Mouse (Mus musculus) right cerebral cortex, adult 18-20 months (tissue): ENCODE results near the gene Trmt61a.
"Not testable (repeated sequence)": the region's sequence is repeated elsewhere in the genome, so short reads cannot be mapped to it uniquely, and the experiment has no call there.

Source experiments
- DNase-seq: peaks from one replicate; pipeline ENCODE4 v3.0.0; 2022; ENCODE audit warnings: mixed read lengths

Trmt61a gene

DNA sequence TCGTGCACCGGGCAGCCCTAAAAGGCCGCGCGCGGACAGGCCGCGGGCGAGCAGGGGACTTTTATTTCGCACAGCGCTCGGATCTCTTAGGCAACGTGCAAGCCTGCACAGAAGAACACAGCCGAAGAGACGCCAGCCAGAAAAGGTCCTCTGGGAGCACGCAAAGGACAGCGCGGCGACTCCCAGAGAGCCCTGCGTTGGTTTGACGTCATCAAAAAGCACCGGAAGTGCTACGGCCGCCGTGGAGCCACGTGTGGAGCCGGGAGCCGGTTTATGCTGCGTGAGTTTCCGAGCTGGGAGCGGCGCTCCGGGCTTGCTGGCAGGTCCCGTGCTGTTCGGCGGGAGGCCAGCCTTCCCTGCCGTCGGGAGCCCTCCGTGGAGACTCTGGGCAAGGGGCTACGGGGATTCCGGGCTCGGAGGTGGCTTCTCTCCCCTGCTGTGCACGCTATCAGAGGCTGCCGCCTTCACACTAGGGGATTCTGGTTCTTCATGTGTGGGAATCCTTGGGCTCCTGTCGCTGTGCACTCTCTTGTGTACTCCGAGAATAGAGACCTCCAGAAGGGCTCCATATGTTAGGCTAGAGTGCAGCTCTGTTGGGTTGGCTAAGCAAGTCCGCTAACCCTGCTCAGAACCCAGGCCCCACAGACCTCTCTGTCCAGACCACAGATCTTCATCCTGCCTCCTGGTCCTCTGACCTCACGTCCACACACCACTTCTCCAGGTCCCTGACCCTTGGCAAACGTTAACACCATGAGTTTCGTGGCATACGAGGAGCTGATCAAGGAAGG lies at the start of gene Trmt61a:
Gene Trmt61a (plus strand): TSS at position 224 of the 788 bp plus-strand sequence.
- DNase-seq = peak; percentile 91

DNA sequence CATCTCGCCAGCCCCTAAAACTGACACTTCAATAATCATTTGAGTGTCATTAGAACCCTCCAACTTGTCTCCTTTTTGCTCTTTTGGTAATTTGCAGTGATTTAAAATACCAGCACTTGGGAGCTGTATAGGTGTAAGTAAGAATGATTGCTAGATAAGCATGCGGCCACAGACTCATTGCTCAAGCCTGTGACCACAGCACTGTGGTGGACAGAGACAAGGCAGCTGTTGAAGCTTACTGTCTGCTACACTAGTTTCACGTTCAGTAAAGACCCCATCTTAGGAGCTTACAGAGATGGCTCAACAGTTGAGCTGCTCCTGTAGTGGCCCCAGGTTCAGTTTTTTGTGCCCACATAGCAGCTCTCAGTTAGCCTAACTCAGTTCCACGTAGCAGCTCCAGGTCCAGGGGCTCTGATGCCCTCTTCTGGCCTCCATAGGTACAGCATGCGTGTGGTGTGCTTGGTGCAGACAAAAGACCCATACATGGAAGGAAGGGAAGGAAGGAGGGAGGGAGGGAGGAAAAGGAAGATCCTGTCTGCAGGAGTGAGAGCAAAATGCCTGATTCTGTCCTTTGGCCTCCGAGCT lies 29.8 kb upstream of the Trmt61a start:
- DNase-seq = peak; percentile 69

DNA sequence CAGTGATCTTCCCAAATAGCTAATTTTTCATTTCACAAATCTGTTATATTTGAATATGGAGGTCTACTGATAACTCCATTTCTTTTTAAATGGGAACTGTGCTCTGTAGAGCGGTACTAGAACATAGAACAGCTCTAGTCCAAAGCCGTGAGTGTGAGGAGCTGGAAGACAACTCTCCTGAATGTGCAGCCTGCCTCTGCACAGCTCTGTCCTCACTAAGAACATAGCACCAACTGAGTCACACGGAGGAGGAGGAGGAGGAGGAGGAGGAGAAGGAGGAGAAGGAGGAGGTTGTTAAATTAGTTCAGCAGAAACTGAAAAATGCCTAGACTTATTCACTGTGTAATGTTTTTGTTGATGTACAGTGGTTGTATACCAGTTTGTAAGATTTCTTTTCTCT lies 25.0 kb upstream of the Trmt61a start:
- DNase-seq = peak; percentile 46

DNA sequence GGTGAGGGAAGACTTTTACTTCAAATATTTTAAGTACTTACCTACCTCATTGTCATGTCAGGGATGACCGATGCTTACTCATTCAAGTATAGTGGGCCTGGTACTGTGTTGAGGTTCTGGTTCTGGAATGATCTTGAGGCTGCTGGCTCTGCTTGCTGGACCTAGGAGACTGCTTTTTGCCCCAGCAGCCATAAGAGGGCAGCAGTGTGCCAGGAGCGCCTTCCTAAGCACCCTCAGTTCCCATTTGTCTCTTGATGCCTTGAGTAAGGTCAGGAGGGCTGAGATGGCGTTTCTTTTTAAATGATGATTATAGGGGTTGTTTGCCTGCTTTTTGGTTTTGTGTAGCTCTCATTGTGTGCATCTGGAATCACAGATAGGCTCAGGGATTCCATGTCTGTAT lies 24.5 kb upstream of the Trmt61a start:
- DNase-seq = peak; percentile 82

DNA sequence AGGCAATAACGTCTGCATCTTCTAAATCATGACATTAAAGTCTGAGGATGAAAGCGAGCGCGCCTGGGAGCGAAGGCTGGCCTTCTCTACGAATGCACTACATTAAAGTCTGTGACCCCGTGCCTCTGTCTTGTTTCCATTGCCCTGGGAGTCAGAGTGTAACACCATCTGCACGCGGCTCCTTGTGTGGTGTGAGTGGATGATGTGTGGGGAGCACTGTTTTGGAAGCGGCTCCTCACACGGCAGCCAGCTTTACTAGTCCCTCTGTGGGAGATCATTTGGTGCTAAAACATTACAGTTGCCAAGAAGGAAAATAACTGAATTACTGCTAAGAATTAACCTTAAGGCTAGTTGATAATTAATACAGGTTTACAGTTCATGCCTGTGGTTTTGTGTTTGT lies 22.2 kb upstream of the Trmt61a start:
- DNase-seq = no peak

DNA sequence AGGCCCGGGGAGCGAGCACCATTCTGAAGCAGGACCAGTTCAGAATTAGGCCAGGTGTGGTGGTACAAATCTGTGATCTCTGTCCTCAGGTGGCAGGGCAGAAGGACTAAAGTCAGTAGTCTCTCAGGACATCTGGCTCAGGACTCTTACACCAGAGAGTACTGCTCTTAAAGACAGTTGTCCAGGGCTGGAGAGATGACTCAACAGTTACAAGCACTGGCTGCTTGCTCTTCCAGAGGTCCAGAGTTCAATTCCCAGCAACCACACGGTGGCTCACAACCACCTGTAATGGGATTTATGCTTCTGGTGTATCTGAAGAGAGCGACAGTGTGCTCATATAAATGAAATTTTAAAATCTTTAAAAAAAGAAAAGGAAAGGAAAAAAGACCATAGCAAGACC lies 18.6 kb upstream of the Trmt61a start:
- DNase-seq = no peak

DNA sequence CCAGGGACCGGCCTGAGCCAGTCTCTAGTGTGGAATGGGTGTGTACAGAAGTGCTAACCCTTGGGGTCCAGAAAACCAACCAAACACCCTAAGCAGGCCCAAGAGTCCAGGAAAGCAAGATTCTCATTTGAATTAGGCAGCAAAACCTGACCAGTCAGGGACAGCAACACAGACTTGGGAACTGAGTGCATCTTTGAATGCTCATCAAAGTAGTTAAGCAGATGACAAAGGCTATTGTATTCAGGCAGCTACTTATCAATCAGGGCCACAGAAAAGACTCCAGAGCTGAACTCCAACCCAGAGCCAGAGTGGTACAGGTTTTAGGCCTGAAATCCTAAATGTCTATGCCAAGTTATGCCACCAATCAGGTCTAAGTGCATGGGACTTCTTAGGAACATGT lies 17.3 kb upstream of the Trmt61a start:
- DNase-seq = no peak

DNA sequence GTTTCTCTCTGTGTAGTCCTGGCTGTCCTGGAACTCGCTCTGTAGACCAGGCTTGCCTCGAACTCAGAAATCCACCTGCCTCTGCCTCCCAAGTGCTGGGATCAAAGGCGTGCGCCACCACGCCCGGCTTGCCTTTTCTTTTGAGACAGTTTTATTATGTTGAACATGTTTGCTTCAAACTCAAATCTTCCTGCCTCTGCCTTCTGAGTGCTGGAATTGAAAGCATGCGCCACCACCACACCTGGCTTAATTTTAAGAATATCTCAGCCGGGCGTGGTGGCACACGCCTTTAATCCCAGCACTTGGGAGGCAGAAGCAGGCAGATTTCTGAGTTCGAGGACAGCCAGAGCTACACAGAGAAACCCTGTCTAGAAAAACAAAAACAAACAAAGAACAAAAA lies 16.4 kb upstream of the Trmt61a start:
- not testable (repeated sequence) for DNase-seq

DNA sequence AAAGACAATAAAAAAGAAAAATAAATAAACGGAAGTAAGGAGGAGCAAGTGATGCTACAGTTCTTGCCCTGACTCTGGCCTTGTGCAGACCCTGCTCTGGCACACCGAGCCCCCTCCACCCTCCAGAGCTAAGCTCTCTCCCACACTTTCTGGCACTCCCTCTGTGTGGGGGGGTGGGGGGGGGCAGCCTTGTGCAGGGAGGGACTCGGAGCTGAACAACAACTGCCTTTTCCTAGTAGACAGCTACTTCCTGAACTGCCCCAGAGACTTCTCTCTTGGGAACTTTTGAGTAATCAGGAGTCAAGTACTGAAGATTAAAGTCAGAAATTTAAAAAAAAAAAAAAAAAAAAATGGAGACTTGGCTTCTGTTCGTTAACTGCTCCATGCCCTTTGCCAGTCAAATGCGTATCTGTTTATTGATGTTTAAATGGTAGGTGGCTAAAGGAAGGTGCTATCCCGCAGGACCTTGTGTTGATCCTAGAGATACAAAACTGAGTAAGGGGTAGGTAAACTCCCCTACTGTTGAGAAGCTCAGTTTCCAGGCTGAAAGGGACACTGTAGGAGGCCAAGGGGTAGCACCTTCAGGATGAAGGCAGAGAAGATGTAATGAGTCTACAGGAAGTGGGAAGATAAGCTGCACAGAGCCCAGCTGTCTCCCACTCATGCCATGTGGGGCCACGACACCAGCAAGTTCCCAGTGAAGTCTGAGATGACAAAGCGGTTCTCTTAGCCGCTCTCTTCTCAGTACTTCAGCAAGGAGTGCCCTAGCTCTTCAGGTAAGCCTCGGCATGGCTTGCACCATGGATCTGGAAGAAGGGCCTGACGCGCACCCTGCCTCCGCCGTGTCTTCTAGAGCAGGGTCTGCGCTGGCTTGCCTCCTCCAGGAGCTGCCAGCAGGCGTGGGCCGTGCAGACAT lies 14.4 kb upstream of the Trmt61a start:
- DNase-seq = peak; percentile 53

DNA sequence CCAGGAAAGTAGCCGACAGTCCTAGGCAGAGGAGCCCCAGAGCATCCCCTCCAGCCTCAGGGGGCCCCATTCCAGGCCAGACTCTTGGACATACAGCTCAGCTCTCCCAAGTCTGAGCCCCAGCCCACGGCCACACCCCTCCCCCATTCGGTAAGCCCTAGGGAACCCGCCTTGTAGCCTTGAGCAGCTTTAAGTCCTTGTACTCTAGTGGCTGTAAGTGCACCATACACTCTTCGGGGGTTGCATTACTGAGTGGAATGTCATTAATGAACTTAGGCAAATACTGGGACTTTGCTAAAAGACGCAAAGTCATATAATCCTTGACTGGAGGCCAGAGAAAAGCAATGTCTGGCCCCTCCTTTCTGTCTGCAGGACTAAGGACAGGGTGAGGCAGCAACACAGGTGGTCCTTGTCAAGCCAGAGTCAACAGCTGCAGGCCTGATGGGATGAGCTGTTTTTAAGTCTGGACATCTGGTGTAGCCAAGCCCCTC lies 13.7 kb upstream of the Trmt61a start:
- DNase-seq = no peak

DNA sequence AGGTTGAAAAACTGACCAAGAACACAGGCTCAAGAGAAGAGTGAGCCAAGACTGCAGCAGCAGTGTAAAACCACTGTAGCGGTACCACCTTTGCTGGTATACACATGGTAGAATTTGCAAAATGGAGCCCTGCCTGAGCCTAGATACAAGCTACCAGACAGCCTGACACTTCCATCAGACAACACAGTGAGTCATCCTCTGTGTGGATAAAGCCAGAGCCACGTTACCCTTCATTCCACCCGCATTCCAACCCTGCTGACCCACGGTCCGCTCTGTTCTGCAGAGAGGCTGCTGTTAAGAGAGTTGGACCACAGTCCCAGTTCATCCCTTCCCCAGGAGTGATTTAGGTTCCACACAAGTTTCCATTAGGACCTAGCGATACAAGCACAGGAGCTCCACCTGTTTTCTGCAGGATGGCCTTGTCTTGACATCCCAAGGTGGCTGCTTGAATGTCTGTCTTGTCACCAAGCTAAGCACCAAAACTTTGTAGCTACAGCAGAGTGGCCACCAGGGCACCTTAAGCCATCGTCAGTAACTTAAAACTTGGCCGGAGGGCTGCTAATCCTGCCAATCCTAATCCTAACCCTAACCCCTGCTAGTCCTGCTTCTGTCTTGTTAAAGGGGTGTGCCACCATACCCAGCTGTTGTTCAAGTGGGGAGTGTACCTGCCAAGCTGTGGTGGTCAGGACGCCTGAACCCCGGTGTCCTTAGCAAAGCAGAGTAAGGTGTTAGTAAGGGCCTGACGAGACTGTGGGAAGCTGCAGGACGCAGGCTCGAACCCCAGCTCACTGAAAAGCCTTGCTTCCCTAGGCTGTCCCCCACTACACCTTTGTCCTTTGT lies 12.6 kb upstream of the Trmt61a start:
- no peak for DNase-seq

DNA sequence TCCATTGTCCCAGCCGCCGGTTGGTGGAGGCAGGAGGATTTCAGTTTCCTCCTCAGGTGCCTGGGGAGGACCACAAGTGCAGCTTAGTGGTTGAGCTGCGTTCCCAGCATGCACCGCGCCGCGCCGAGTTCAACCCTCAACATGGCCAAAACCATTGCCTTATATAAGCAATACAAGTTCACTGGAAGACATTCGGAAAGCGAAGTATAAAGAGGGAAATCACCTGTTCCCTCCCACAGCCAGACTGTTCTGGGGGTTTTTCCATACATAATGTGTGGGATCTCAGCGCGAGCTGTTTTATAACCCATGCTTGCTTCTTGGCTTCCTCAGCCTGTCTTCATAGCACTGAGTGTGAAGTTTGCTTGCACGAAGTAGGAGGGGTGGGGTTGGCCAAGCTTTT lies 11.5 kb upstream of the Trmt61a start:
- DNase-seq = peak; percentile 84

DNA sequence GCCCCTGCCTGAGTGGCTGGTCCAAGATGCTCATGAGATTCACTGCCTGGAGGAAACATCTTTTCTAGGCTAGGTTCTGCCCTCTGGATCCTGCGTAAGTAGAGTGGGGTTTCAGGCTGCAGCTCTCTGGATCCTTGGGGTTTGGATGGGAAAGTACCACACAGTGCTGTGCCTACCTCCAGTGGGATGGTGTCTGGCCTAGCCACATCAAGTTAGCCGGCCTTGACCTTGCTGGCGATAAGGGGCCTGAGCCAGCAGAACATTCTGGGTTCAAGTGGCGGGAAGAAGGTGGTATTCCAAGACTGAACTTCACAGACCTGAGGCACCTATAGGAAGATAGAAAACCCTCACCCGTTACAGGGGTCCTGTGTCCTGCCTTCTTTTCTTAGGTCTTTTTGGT lies 10.5 kb upstream of the Trmt61a start:
- DNase-seq = no peak

DNA sequence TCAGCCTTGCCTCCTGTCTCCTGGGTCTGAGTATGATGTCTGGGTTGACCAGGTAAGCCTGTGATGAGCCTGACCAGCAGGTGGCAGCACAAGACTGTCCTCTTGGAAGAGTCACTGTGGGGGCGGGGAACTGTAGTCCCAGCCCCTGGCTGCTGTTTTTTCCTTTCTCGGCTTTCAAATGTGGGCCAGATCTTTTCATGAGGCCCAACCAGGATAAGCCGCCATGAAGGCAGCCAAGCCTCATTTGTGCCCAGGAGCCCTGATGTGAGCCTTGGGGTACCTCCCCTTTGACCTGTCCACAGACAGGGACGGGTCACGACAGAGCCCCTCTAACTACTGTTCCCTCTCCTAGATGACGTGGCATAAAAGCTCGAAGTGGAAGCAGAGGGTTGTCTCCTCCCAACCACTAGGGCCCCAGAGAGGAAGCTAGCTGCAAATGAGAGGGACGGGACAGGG lies 9.4 kb upstream of the Trmt61a start:
- peak; percentile 95 for DNase-seq

DNA sequence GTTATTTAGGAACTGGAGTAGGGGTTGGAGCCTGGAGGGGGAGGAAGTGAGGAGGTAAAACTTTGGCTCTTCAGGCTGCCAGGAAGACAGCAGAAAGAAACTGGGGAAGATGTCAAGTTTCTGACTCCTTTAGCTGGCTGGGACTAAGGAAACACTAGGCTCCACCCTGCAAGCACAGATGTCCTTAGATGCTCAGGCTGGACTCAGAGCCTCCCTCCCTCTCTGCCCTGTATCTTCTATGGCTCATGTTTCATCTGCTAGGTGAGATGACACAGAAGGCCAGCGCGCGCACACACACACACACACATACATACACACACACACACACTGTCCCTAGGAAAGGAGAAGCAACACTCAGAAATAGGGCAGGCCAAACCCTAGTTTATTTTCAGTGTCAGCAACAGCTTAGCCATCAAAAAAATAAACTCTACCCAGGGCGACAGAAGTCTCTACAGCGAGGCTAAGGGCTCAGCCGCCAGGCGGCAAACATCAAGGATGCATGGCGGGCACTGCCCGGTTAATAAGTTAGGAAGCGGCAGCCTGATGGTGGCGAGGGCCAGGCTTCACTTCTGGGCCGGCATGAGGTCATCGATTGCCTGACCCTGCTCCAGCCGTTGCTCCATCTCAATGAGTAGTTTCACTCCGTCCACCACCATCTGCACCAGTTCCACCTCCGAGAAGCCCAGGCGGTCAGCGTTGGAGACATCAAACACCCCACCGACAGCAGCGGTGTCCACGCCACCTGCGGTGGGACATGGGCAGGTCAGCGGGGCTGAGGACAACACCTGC lies 8.7 kb upstream of the Trmt61a start:
- peak; percentile 47 for DNase-seq

DNA sequence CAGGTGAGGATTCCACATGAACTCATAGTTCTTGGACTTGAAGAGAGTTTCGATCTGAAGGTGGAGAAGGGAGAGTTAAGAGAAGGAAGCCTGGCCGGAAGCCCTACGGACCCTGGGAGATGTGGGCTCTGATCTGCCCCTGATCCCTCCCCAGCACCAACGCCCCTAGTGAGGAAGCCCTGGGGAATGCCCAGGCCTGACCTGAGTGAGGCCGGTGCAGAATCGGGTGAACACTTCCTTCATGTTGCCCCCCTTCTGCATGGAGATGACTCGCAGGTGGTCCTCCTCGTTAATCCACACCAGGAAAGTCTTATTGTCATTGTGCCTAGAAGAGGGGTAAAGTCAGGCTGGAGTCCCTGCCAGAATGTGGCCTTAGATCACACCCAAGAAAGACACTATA lies 7.9 kb upstream of the Trmt61a start:
- DNase-seq = peak; percentile 9

DNA sequence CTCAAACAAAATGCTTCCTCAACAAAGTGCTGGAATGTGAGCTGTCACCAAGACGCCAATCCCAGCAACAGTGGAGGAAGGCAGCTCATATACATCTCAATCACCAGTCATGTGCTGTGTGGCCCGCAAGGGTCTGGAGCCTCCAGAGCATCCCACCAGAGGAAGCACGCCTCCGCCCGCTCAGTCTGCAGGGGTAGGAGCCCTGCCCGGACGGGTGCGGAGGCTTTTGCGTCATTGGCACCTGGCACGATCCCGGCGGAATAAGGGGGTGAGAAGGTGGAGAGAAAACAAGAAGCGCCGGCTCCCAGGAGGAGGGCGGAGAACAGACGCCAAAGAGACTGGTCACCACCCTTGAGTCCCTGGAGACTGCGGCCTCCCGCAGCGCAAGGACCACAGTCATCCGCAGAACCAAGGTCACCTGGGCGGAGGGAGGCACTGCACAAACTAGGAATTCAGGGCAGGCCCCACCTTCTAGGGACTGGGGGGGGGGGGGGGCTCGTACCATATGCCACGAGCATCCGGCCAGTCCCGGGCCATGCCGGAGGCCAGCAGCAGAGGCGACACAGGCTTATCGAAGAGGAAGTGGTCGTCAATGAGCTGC lies 7.4 kb upstream of the Trmt61a start:
- peak; percentile 87 for DNase-seq

DNA sequence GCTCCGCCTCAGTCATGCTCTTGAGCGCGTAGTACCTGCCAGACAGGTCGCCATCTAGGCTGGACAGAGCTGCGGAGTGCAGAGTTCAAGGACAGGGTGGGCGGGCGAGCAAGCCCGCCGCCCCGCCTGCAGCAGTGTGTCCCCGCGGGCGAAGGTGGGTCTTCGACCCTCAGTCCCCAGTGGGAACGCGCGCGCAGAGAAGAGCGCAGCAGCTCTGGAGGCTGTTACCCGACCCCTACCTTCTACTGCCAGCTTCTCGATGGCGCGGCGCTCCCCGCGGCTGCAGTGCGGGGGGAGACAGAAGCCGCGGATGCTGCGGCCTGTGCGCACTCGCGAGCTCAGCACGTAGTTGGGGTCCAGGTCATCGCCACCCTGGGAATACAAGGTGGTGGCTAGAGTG lies 6.9 kb upstream of the Trmt61a start:
- no peak for DNase-seq

DNA sequence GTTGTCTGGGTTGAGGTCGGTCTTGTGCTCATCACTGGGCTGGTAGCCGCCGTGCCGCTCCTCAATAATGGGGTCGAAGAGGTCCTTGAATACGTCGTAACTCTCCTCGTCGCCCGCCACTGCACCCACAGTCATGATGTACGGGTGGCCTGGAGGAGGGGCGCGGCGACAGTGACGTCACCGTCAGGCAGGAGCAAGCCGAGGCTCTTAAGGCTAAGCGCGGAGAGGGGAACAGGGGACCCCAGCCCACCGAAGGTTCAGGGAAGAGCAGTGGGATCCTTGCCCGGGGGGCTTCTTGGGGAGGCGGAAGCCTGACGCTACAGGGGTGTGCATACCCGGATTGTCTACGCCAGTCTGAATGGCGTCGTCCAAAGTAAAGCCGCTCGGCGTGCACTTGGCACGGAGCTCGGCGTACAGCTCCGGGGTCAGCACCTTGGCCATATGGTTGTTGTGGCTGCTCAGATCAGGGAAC lies 6.4 kb upstream of the Trmt61a start:
- DNase-seq = peak; percentile 85

DNA sequence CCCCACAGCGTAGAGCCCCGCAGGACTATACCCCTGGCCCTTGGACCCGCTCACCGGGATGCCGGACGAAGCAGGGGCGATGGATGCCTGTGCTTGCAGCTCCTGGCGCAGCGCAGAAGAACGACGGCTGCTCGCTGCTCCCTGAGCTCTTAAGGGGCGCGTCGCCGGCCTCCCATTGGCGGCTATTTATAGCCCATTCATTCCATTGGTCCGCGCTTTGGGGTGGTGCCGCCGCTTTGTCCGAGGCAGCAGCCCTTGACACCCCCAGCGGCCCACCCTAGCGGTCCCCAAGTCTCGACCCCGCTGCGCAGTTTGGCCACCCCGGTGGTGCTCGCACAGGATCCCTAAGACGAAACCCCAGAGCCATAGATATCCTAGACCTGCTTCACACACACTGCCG lies 5.7 kb upstream of the Trmt61a start, which contains the start of gene Ckb:
Gene Ckb (minus strand): TSS at position 163 of the 400 bp plus-strand sequence.
- peak; percentile 96 for DNase-seq

DNA sequence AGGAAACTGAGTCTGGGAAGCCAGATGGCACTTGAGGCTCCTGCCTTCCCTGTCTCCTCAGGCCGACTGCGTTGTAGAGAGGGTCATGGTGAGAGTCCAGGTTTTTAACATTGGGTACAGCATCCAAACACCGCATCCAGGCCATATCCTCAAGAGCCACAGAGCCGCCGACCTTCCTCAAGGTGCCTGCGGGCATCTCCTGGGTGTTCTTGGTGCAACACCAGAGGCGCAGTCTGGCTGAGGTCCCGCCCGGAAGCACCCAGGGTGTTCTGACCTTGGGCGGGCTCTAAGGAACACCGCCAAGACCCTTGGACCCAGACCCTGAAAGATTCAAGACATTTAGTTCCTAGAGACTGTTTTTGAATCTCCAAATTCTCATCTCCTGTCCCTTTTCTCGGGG lies 5.3 kb upstream of the Trmt61a start:
- no peak for DNase-seq
